Mouse (Mus musculus) hindlimb bud, embryonic 11.5 days (tissue): ENCODE measurements at regions not wholly inside any gene's neighbourhood (a gene's known extent, or its start where the extent isn't known, plus 50 kb on each side); places are given as distances from the start of the nearest gene placed in this dataset.
A peak's percentile ranks its signal among the peaks of the same experiment; 100 is the strongest.

Experiments used
- DNase-seq: peaks from one replicate; pipeline ENCODE4 v3.0.0-alpha.2; 2012; ENCODE audit warnings: low read depth, low spot score; ENCODE audit errors: extremely low spot score

DNA sequence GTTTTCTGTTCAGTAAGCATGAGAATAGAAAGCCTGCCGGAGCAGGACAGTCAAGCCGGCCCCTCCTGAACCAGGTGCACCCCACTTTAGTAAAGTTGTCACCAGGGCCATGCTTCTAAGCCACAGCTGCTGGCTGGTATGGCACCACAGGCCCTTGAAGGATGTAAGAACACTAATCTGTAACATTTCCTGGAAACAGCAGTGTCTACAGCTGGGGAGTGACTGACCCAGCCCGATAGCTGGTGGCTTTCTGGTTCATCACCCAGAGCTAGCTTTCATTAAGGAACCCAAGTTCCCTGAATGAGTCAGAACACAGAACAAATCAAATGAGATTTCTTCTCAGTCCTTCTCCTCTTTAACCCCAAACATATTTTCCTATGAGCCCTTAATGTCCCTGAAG, 82.4 kb upstream of the Nkx1-1 start:
- no peak for DNase-seq

DNA sequence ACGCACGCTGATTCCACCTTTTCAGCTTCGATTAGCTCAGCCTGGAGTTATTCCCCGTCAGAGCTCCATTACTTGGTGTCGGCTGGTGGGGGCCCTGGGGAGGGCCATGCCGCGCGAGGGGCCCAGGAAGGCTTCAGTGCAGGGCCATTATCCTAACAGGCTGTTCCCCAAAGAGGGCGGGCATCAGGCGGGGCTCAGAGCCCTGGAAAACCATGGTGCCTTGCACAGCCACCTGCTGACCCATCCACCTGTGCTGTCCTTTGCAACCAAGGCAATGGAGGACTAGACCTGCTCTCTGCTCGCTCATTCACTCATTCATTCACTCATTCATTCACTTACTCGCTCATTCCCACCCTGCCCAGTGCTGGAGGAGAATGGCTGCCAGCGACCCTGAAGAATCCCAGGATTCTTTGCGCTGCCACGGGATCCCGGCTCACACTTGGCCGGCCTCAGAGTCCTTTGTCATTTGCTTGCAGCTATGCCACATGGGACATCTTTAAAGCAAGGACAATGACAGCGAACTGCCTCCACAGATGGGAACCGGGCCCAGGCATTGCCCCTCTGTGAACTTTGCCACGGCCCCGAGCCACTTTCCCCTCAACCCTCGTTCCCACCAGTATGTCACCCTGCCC, 78.6 kb upstream of the Nkx1-1 start:
- DNase-seq = no peak

DNA sequence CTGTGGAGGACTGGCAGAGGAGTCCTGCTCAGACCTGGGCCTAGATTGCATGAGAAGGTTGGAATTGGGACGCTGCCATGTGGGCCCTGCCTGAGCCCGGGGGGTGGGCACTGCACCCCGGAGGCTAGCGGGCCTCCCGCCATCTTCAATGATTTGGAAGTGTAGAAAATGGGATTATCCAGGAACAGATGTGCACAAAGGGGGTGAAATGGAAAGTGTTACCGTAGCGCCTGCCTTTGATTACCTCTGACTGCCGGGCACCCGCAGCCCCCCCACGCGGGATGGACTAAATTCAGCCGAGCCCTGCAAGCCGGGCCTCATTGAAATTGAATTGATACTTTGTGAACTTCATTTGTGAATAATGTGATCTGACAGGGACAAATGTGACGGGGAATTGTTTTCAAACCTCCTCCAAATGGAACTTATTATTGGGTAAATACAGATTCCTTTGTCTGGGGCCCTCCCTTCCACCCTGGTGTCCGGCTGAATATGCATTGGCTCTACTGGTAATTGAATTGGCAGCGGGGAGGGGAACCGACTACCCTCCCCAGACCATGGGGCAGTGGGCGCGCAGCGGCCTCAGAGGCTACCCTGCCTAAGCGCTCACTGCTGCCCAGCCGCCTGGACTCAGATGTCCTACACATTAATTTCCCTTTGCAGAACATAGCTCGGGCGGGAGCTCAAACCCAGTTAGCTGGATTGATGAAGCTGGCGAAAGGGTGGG, 77.9 kb upstream of the Nkx1-1 start:
- no peak for DNase-seq

DNA sequence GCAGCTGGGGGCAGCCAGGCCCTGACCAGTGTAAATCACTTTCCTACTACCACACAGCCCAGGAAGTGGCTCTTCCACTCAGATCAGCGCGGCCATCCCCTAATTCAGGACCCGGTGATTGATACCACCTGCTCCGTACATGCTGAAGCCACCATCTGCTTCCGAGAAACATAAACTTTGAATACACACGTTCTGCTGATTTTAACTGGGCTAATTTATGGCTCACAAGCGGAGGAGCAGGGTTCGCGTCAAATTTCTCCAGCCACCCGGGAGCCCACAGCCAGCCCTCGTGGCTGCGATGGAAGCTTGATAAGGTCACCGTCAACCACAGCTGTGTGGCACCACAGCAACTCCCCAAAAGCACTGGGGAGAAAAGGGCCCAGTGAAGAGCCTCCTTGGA, 72.0 kb upstream of the Nkx1-1 start:
- DNase-seq = peak; percentile 81

DNA sequence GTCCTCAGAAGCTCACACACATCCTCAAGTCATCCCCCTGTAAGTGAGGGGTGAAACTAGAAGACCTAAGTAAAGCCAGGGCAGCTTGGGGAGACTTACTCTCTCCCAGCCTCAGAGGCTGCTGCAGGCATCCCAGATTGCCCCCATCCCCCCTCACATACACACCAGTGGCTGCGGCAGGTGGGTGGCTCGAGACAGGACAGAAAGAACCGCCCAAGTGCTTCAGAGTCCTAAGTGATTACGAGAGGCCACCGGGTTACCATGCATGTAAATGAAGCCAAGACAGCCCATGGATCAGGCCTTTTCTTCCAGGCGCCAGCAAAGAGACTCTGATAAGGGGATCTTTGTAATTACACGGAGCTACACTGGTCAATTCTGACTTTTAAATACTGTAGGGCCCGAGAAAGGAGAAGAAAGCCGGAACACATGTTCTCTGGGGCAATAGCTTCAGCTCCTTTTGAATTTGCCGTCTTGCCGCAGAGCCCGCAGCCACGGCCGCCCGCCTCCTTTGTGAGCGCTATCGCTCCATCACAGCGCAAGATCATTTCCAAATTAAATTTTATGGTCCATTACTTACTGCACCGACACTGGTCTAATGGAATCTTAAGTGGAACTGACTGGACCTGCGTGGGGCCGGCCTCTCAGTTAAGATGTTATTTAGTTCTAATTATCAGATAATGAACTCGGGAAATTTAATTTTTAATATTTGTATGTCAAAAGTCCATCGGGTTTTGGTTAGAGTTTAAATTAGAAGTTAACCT, 68.1 kb upstream of the Nkx1-1 start:
- DNase-seq = no peak

DNA sequence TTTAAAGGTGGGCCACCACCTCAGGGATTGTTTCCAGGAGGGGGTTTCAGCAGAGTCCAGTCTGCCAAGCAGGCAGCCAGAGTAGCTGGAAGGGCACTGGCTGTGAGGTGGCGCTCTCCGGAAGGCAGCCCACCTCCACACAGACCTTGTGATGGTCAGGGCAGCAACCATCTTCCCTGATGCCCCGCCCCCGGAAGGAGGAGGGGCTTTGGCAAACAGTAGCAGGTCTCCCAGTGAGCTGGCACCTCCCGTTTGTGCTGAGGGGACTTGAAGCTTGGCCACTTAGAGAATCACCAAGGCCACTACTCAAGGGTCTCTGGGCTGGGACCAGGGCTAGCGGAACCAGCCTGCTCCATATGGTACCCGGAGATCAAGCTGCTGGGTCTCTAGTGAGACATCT, 67.4 kb upstream of the Nkx1-1 start:
- DNase-seq = no peak

DNA sequence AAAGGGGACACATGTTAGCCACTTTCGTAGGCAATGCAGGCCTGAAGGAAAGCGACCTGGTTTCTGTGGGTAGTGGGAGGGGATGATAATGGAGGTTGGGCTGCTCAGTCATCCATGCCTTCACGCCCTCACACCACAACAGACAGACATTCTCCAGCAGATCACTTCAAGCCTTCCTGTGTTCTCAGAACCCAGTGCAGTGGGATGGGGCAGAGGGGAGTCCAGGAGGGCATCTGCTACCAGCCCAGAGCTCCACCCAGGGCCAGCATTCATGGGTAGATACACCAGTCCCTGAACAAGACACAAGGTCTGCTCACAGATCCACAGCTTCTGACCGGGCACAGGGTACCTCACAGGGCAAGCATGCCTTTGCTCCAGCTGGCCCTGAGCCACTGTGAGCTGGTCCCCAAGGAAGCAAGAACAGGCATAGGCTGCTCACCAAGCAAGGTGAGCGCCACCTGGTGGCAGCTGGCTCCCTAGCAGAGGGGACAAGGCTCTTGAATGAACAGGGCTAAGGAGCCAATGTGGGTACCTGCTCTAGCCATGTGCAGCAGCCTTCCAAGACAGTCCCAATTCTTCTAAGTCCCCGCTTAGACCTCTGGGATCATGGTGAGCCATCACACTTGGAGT, 62.2 kb upstream of the Nkx1-1 start:
- DNase-seq = peak; percentile 78

DNA sequence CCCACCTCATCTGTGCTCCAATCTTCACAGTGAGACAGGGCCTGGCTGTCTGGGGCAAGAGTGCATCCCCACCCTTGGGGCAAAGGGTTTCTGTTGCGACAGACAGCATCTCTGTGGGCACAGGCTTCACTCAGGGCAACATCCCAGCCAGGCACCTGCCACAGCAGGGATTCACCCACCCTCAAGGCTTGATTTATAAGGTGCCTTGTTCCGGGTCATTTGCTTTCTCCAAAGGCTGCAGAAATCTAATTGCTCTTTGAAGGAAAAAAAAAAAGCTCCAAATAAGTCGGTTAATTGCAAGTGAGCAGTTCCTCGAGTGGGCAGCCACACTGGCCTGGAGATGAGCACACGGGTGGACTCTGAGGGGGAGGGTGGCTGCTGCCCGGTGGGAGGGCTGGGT, 61.5 kb upstream of the Nkx1-1 start:
- no peak for DNase-seq

DNA sequence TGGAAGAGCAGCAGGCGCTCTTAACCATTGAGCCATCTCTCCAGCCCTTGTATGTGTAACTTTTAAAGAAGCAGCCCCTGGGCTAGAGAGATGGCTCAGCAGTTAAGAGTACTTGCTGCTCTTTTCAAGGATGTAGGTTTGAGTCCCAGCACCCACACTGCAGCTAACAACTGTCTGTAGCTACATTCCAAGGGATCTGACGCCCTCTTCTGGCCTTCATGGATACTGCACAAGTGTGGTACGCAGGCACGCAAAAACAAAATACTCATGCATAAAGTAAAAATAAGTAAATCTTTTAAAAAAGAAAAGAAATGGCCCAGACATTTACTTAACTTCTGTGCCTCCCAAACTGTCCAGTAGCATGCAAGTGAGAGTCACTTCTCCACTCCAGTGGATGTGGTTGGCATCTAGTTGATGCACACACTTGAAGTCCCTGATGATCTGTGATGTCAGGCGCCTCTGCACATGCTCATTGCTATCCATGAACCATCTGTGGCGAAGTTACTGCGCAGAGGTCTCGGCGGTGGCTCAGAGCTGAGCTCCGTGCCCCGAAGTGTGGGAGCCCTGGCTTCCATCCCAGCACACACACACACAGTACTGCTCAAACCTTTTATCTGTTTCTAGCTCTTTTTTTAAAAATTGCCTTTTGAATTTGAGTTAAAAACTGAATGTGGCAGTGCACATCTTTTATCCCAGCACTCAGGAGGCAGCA, 59.0 kb upstream of the Nkx1-1 start:
- no peak for DNase-seq

DNA sequence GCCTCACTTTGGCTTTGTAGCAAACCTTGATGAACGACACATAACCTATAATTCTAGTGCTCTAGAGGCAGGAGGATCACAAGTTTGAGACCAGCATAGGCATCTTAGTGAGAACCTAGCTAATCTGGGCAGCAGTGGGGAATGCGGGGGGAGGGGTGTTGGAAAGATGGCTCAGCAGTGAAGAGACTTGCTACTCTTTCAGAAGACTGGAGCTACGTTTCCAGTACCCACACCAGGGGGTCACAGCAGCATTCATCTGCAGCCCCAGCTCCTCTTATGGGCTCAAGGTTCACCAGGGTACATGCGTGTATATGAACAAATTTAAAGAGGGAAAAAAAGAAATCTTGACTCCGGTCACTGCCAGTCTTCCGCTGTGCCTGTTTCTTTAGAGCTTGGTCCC, 55.5 kb upstream of the Nkx1-1 start:
- DNase-seq = no peak

DNA sequence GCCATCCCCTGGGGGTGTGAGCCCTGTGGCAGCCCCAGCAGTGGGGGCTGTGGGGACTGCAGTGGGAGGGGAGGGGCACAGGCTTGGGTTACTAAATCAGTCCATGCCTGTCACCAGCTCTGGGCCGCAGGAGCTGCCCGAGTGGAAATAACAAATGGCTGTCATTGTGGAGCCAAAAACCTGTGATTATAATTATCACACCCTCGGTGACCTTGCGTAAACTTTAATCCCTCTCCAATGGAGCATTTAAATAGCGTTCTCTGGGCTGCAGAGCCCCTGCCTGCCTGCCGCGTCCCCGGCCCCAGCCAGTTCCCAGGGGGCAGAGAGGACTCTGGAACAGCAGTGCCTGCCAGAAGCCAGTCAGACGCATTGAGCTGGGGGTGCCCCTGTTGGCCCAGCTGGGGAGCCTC, 54.4 kb upstream of the Nkx1-1 start:
- DNase-seq = no peak

DNA sequence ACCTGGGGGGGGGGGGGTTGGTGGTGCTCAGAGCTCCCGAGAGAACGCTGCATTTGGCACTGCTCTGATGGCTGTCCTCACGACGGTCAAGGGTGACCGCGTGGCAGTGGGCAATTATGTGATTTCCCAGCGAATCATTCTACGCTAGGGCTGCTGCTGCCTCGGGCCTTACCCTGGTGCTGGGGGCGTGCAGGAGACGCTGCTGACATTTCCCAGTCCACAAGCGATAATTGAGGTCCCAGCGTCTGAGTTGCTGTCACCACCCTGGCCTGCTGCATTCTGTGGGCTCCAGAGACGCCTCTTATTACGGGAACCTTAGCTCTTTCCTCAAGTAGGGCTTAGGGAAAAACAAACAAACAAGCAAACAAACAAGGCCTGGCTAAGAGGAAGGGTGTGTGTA, 52.0 kb upstream of the Nkx1-1 start:
- DNase-seq = no peak
